Mouse (Mus musculus): ENCODE measurements around the gene Ccng2. TPM values are rescaled to one million over a fixed set of nuclear protein-coding genes. Genes with fewer than 3 reads are reported as not detected.

Gene Ccng2
- total and polyA plus RNA-seq, 2 experiments from 2014 or later: 20.2 to 68.2 TPM

DNA sequence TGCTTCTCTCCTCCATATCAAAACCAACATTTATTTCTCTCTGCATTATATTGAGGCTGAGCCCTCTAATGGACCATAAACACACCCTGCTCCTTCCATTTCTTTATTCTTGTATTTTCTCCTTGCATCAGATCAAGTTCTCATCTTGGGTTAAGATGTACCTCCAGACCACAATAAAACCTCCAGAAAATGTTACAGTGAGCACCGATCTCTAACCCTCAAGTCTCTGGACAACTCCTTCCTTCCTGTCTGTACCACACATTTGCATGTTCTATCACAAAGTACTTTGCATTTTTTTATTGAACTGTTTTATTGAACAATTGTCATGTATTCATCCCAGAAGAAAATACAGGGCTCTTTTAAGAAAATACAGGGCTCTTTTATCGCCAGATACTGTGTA, 37.5 kb upstream of the Ccng2 start:
- H3K4me3 ChIP-seq (ENCODE audit: low read depth, low read length): no peak overlapping the region
- no peaks in the 10 kb centered on the region for H3K36me3 ChIP-seq (replicated peaks; ENCODE audit: control insufficient read depth, insufficient read depth, low read length)
- H3K27ac ChIP-seq (ENCODE audit: low read depth): no peak overlapping the region
- no peaks in the 10 kb centered on the region for H3K27me3 ChIP-seq (ENCODE audit: control insufficient read depth, insufficient read depth, low read length)
- H3K4me2 ChIP-seq (ENCODE audit: low read depth, low read length): no peak overlapping the region
- H3K4me1 ChIP-seq (ENCODE audit: control insufficient read depth, insufficient read depth): no peaks in the 10 kb centered on the region
- DNase-seq (ENCODE audit: low spot score): no peak
- no peak overlapping the region for H3K9ac ChIP-seq (replicated peaks; ENCODE audit: low read depth, low read length)
- no peaks in the 10 kb centered on the region for H3K9me3 ChIP-seq (replicated peaks; ENCODE audit: control insufficient read depth, low read length)
- no peak for TF ChIP-seq EP300 (IDR thresholded peaks at IDR 0.05; ENCODE audit: low read depth)
- no peak for TF ChIP-seq CTCF (IDR thresholded peaks at IDR 0.05; ENCODE audit: low read depth)
- 74% methylated on average over 2 of the region's 2 CpGs for WGBS
- no peak for ATAC-seq (ENCODE audit: insufficient read depth, low read depth)

DNA sequence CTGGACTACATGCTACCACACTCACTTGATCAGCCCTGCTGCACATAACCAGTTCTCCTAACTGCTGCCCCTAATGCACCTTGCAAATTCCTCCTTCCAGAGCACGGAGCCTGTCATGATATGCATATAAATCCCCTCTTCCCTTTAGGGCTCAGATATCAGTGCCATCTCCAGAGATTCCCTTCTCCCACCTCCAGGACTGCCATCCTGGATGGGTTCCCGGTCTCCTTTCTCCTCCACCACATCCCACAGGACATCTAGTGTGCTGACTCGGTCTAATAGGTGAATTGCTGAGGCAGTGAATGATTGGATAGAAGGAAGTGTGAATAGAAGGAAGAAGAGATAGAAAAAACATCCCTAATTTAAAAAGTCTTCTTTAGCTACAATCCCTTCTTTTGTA, 35.3 kb upstream of the Ccng2 start:
- H3K4me1 ChIP-seq (ENCODE audit: control insufficient read depth, insufficient read depth): no peaks in the 10 kb centered on the region
- ATAC-seq (ENCODE audit: insufficient read depth, low read depth) (no peak), DNase-seq (ENCODE audit: low spot score) (no peak)
- H3K9ac ChIP-seq (replicated peaks; ENCODE audit: low read depth, low read length): no peak overlapping the region
- no peaks in the 10 kb centered on the region for H3K36me3 ChIP-seq (replicated peaks; ENCODE audit: control insufficient read depth, insufficient read depth, low read length)
- H3K27me3 ChIP-seq (ENCODE audit: control insufficient read depth, insufficient read depth, low read length): no peaks in the 10 kb centered on the region
- TF ChIP-seq CTCF (IDR thresholded peaks at IDR 0.05; ENCODE audit: low read depth) (no peak), EP300 (IDR thresholded peaks at IDR 0.05; ENCODE audit: low read depth) (no peak)
- 67% methylated on average over 3 of the region's 3 CpGs for WGBS
- H3K4me3 ChIP-seq (ENCODE audit: low read depth, low read length): no peak overlapping the region
- H3K4me2 ChIP-seq (ENCODE audit: low read depth, low read length): no peak overlapping the region
- H3K9me3 ChIP-seq (replicated peaks; ENCODE audit: control insufficient read depth, low read length): no peaks in the 10 kb centered on the region
- H3K27ac ChIP-seq (ENCODE audit: low read depth): no peak overlapping the region

DNA sequence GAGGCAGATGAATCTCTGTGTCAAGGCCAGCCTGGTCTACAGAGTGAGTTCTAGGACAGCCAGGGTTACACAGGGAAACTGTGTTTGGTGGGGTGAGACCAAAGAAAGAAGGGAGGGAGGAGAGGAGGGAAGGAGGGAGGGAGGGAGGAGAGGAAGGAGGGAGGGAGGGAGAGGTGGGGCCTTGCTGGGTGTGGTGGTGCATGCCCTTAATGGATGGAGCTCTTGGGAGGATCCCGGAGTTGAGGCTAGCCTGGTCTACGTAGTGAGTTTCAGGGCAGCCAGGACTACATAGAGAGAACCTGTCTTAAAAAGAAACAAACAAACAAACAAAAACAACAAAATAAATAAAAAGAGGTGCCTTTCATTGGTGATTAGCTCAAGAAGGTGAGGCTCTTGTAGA, 34.2 kb upstream of the Ccng2 start:
- DNase-seq (ENCODE audit: low spot score) (no peak), ATAC-seq (ENCODE audit: insufficient read depth, low read depth) (no peak)
- TF ChIP-seq EP300 (IDR thresholded peaks at IDR 0.05; ENCODE audit: low read depth) (no peak), CTCF (IDR thresholded peaks at IDR 0.05; ENCODE audit: low read depth) (no peak)
- Histone ChIP-seq H3K36me3 (replicated peaks; ENCODE audit: control insufficient read depth, insufficient read depth, low read length) (no peaks in the 10 kb centered on the region), H3K27ac (ENCODE audit: low read depth) (no peak overlapping the region), H3K9ac (replicated peaks; ENCODE audit: low read depth, low read length) (no peak overlapping the region), H3K27me3 (ENCODE audit: control insufficient read depth, insufficient read depth, low read length) (no peaks in the 10 kb centered on the region), H3K4me2 (ENCODE audit: low read depth, low read length) (no peak overlapping the region), H3K4me1 (ENCODE audit: control insufficient read depth, insufficient read depth) (no peaks in the 10 kb centered on the region), H3K4me3 (ENCODE audit: low read depth, low read length) (no peak overlapping the region), H3K9me3 (replicated peaks; ENCODE audit: control insufficient read depth, low read length) (no peaks in the 10 kb centered on the region)
- WGBS: 87% methylated on average over 2 of the region's 2 CpGs

DNA sequence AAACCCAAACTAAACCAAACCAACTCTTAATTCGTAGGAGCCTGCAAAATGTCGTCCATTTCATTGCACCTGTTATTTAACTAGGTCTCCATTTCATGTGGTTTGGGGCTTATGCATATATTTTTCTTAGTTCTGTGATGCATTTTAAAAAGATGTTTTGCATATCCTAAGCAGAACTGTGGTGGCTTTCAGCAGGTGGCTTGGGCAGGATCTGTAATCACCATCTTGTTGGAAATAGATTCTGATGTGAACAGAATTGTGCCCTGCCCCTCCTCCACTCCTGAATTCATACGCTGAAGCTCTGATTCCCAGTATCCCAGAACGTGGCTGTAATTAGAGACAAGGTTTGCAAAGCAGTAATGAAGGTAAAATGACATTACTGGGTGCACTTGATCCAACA, 32.9 kb upstream of the Ccng2 start:
- H3K36me3 ChIP-seq (replicated peaks; ENCODE audit: control insufficient read depth, insufficient read depth, low read length): no peaks in the 10 kb centered on the region
- no peak for DNase-seq (ENCODE audit: low spot score)
- no peaks in the 10 kb centered on the region for H3K9me3 ChIP-seq (replicated peaks; ENCODE audit: control insufficient read depth, low read length)
- 70% methylated on average over 4 of the region's 4 CpGs for WGBS
- H3K4me3 ChIP-seq (ENCODE audit: low read depth, low read length): no peak overlapping the region
- no peak overlapping the region for H3K9ac ChIP-seq (replicated peaks; ENCODE audit: low read depth, low read length)
- ATAC-seq (ENCODE audit: insufficient read depth, low read depth): no peak
- no peaks in the 10 kb centered on the region for H3K27me3 ChIP-seq (ENCODE audit: control insufficient read depth, insufficient read depth, low read length)
- H3K4me2 ChIP-seq (ENCODE audit: low read depth, low read length): no peak overlapping the region
- TF ChIP-seq EP300 (IDR thresholded peaks at IDR 0.05; ENCODE audit: low read depth) (no peak), CTCF (IDR thresholded peaks at IDR 0.05; ENCODE audit: low read depth) (no peak)
- H3K27ac ChIP-seq (ENCODE audit: low read depth): no peak overlapping the region
- H3K4me1 ChIP-seq (ENCODE audit: control insufficient read depth, insufficient read depth): no peaks in the 10 kb centered on the region

DNA sequence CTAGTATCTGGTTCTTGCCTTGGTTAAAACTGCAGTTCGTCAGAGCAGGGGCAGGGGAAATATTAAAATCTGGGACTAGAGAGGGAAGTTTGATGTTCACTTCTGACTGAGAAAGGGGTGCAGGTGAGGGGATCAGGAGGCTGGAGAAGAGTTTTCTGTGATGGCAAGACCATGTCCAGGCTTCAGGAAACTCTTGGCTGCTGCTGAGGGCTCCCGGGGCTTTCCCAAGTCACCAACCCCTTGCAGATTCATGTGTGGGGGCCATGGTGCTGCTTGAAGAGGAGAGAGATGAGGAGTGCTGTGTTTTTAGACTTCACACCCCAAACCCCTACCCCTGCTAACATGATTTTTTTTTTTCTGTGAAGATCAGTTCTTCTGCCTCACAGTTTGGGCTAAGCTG, 32.5 kb upstream of the Ccng2 start:
- no peaks in the 10 kb centered on the region for H3K4me1 ChIP-seq (ENCODE audit: control insufficient read depth, insufficient read depth)
- no peaks in the 10 kb centered on the region for H3K9me3 ChIP-seq (replicated peaks; ENCODE audit: control insufficient read depth, low read length)
- no peak for DNase-seq (ENCODE audit: low spot score)
- H3K36me3 ChIP-seq (replicated peaks; ENCODE audit: control insufficient read depth, insufficient read depth, low read length): no peaks in the 10 kb centered on the region
- no peak overlapping the region for H3K4me3 ChIP-seq (ENCODE audit: low read depth, low read length)
- H3K4me2 ChIP-seq (ENCODE audit: low read depth, low read length): no peak overlapping the region
- H3K9ac ChIP-seq (replicated peaks; ENCODE audit: low read depth, low read length): no peak overlapping the region
- no peaks in the 10 kb centered on the region for H3K27me3 ChIP-seq (ENCODE audit: control insufficient read depth, insufficient read depth, low read length)
- no peak for TF ChIP-seq EP300 (IDR thresholded peaks at IDR 0.05; ENCODE audit: low read depth)
- no peak for TF ChIP-seq CTCF (IDR thresholded peaks at IDR 0.05; ENCODE audit: low read depth)
- no peak overlapping the region for H3K27ac ChIP-seq (ENCODE audit: low read depth)
- ATAC-seq (ENCODE audit: insufficient read depth, low read depth): no peak
- WGBS: 65% methylated on average over 2 of the region's 2 CpGs

DNA sequence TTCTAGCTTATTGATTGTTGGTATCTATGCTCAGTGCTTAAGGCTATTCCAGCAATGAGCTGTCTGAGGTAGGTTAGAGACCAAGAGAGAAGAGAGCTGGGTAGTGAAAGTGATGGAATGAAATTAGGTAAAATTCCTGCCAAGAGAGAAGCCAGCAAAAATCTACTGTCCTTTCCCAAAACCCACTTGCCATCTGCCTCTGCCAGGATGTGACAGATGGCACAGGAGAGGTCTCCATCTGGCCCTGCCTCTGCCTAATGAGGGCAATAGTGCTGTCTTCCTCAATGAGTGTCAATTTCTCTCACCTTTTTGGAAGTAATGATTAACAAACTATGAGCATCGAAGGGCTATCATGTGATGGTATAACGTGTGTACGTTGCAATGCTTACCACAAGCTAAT, 31.2 kb upstream of the Ccng2 start:
- DNase-seq (ENCODE audit: low spot score) (no peak), ATAC-seq (ENCODE audit: insufficient read depth, low read depth) (no peak)
- Histone ChIP-seq H3K9me3 (replicated peaks; ENCODE audit: control insufficient read depth, low read length) (no peaks in the 10 kb centered on the region), H3K36me3 (replicated peaks; ENCODE audit: control insufficient read depth, insufficient read depth, low read length) (no peaks in the 10 kb centered on the region), H3K9ac (replicated peaks; ENCODE audit: low read depth, low read length) (no peak overlapping the region), H3K27me3 (ENCODE audit: control insufficient read depth, insufficient read depth, low read length) (no peaks in the 10 kb centered on the region), H3K4me1 (ENCODE audit: control insufficient read depth, insufficient read depth) (no peaks in the 10 kb centered on the region), H3K4me3 (ENCODE audit: low read depth, low read length) (no peak overlapping the region), H3K4me2 (ENCODE audit: low read depth, low read length) (no peak overlapping the region), H3K27ac (ENCODE audit: low read depth) (no peak overlapping the region)
- 89% methylated on average over 3 of the region's 3 CpGs for WGBS
- no peak for TF ChIP-seq CTCF (IDR thresholded peaks at IDR 0.05; ENCODE audit: low read depth)
- no peak for TF ChIP-seq EP300 (IDR thresholded peaks at IDR 0.05; ENCODE audit: low read depth)

Data from heart, postnatal 0 days (tissue).